28 mouse cellular contexts compared by ENCODE assay signal in the genomic region with DNA sequence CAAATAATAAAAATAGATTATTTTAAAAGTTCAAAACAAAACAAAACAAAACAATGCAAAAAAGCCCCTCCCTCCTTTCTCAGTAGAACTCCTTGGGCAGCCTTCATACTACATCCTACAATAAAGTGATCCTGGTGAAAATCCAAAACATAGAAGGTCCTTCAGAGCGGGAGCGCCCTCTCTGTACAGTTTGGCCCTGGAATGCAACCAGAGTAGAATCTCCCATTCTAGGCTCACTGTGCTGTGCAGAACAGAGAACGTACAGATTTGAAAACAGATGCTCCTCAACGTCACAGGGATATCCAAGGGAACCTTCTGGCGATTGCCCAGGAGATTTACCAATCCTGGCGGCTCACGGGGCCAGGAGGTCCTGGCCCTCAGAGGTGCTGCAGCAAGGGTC. TPM values are rescaled to one million over a fixed set of nuclear protein-coding genes. Genes with fewer than 3 reads are reported as not detected.
"Had no signal": no experiment of that assay in that cellular context is flagged by ENCODE, and none has a peak within 500 bp of the region (broad histone marks: within the 10 kb centered on the region; RNA-seq: fewer than 3 reads in every experiment).

Gene Iqcm (plus strand): TSS at position 301 of the 400 bp plus-strand sequence.

- H3K4me2 ChIP-seq: embryonic facial prominence, embryonic 12.5 days; embryonic facial prominence, embryonic 13.5 days; embryonic facial prominence, embryonic 15.5 days; forebrain, embryonic 12.5 days; forebrain, embryonic 13.5 days; forebrain, embryonic 15.5 days had no signal

- H3K9ac ChIP-seq: embryonic facial prominence, embryonic 12.5 days; embryonic facial prominence, embryonic 13.5 days; embryonic facial prominence, embryonic 15.5 days; forebrain, embryonic 12.5 days; forebrain, embryonic 13.5 days; forebrain, embryonic 15.5 days; forebrain, postnatal 0 days had no signal

- H3K36me3 ChIP-seq: embryonic facial prominence, embryonic 10.5 days; embryonic facial prominence, embryonic 12.5 days; embryonic facial prominence, embryonic 13.5 days; embryonic facial prominence, embryonic 15.5 days; forebrain, embryonic 10.5 days; forebrain, embryonic 12.5 days; forebrain, embryonic 15.5 days had no signal

- DNase-seq: cerebellum, adult 2 months; cerebellum, adult 8-10 months; cerebellum, adult 9-10 months; cerebellum, adult 9-11 months; cerebellum, postnatal 10 days; cerebellum, postnatal 14 days; cerebellum, postnatal 25 days; cerebellum, postnatal 36 days; embryo, embryonic 11 days; forebrain, postnatal 0 days; gastrocnemius, adult 2 months; gastrocnemius, postnatal 10 days; gastrocnemius, postnatal 14 days; gastrocnemius, postnatal 25 days; gastrocnemius, postnatal 36 days; heart, adult 18-20 months had no signal

- ATAC-seq: forebrain, embryonic 13.5 days; forebrain, embryonic 14.5 days; forebrain, embryonic 15.5 days; forebrain, embryonic 16.5 days; forebrain, postnatal 0 days had no signal

- H3K4me3 ChIP-seq: embryonic facial prominence, embryonic 10.5 days; embryonic facial prominence, embryonic 12.5 days; embryonic facial prominence, embryonic 13.5 days; embryonic facial prominence, embryonic 15.5 days; erythroblast, embryonic 14.5 days; forebrain, embryonic 10.5 days; forebrain, embryonic 12.5 days; forebrain, embryonic 13.5 days; forebrain, embryonic 15.5 days; gastrocnemius, adult 2 months had no signal

- H3K4me1 ChIP-seq: embryonic facial prominence, embryonic 10.5 days; embryonic facial prominence, embryonic 12.5 days; embryonic facial prominence, embryonic 13.5 days; embryonic facial prominence, embryonic 15.5 days; forebrain, embryonic 10.5 days; forebrain, embryonic 12.5 days; forebrain, embryonic 13.5 days; forebrain, embryonic 15.5 days had no signal

- H3K27me3 ChIP-seq: embryonic facial prominence, embryonic 12.5 days; embryonic facial prominence, embryonic 13.5 days; embryonic facial prominence, embryonic 15.5 days; forebrain, embryonic 12.5 days; forebrain, embryonic 13.5 days; forebrain, embryonic 15.5 days had no signal

- H3K9me3 ChIP-seq: embryonic facial prominence, embryonic 10.5 days; embryonic facial prominence, embryonic 12.5 days; embryonic facial prominence, embryonic 13.5 days; embryonic facial prominence, embryonic 15.5 days; forebrain, embryonic 10.5 days; forebrain, embryonic 12.5 days; forebrain, embryonic 13.5 days; forebrain, embryonic 15.5 days had no signal

- H3K27ac ChIP-seq: embryonic facial prominence, embryonic 10.5 days; embryonic facial prominence, embryonic 12.5 days; embryonic facial prominence, embryonic 13.5 days; embryonic facial prominence, embryonic 15.5 days; forebrain, embryonic 10.5 days; forebrain, embryonic 12.5 days; forebrain, embryonic 13.5 days; forebrain, embryonic 15.5 days; gastrocnemius, adult 2 months had no signal

RNA-seq across cellular contexts. Expression of gene Iqcm, which starts in this region (rescaled TPM):
- polyA plus RNA-seq: cerebellum, adult 2 months; embryonic facial prominence, embryonic 11.5 days; embryonic facial prominence, embryonic 12.5 days; embryonic facial prominence, embryonic 13.5 days; embryonic facial prominence, embryonic 15.5 days; erythroblast, embryonic 14.5 days; forebrain, embryonic 10.5 days; forebrain, embryonic 12.5 days; forebrain, embryonic 13.5 days; forebrain, embryonic 14.5 days; forebrain, embryonic 15.5 days; forebrain, embryonic 16.5 days had no signal
